Mouse (Mus musculus) limb, embryonic 12.5 days (tissue): ENCODE measurements around the gene E2f6. TPM values are rescaled to one million over a fixed set of nuclear protein-coding genes. Genes with fewer than 3 reads are reported as not detected.

Source experiments
- ATAC-seq: fragments of 200-750 bp; cut with Nextera tagmentation; 2 replicates; pipeline ENCODE4 v1.8.0; 2017; ENCODE audit warnings: low read depth, moderate TSS enrichment; ENCODE audit not compliant: insufficient number of reproducible peaks, insufficient read depth, low FRiP score, low TSS enrichment
- H3K27ac ChIP-seq: fragments of 300-500 bp; sonication (generic); 2 replicates; pipeline ENCODE4 v1.5.1; 2016; ENCODE audit warnings: mild to moderate bottlenecking, moderate library complexity
- H3K27me3 ChIP-seq: fragments of 300-500 bp; sonication (generic); 2 replicates; pipeline ENCODE4 v1.6.1; 2016; ENCODE audit warnings: mild to moderate bottlenecking, moderate library complexity
- H3K36me3 ChIP-seq: fragments of 300-500 bp; sonication (generic); 2 replicates; pipeline ENCODE4 v1.6.1; 2016; ENCODE audit warnings: mild to moderate bottlenecking, moderate library complexity
- H3K4me1 ChIP-seq: fragments of 300-500 bp; sonication (generic); replicated peaks from 2 replicates; pipeline ENCODE4 v1.6.1; 2016
- H3K4me2 ChIP-seq: fragments of 300-500 bp; sonication (generic); 2 replicates; pipeline ENCODE4 v1.6.1; 2016; ENCODE audit warnings: mild to moderate bottlenecking, moderate library complexity
- H3K4me3 ChIP-seq: fragments of 300-500 bp; sonication (generic); replicated peaks from 2 replicates; pipeline ENCODE4 v1.5.1; 2016; ENCODE audit warnings: mild to moderate bottlenecking
- H3K9ac ChIP-seq: fragments of 300-500 bp; sonication (generic); replicated peaks from 2 replicates; pipeline ENCODE4 v1.6.1; 2016; ENCODE audit warnings: mild to moderate bottlenecking, moderate library complexity
- H3K9me3 ChIP-seq: fragments of 300-500 bp; sonication (generic); 2 replicates; pipeline ENCODE4 v1.6.1; 2016; ENCODE audit warnings: mild to moderate bottlenecking, moderate library complexity
- WGBS: fragments of 180-500 bp; shearing (Covaris S2); methylation state at CpG from one replicate; pipeline ENCODE4 v1.1.7; 2016; 5-methylcytosine and 5-hydroxymethylcytosine counted together
- polyA plus RNA-seq: library from polyadenylated mRNA; unstranded; fragments of >200 nt; fragmentation: Nextera tagmentation; extraction: Ambion mirVana; gene quantifications from 2 replicates; pipeline ENCODE4 v1.2.1, GENCODE M21; 2016

Gene E2f6
- 75.8 and 76.6 TPM in 2 replicates for polyA plus RNA-seq

GRCm38 (mm10) chr12:16810525-16811431 lies at the start of gene E2f6:
Gene E2f6 (plus strand): TSS chr12:16810963.
- Histone ChIP-seq H3K27me3 (peaks cover 35% of the 10 kb centered on the region), H3K9ac (peak within 1 kb of the TSS; percentile 93), H3K4me1 (peaks cover 17% of the 10 kb centered on the region), H3K9me3 (no peaks in the 10 kb centered on the region), H3K27ac (peak within 1 kb of the TSS; percentile 76), H3K4me3 (peak within 1 kb of the TSS; percentile 80), H3K36me3 (peaks cover 19% of the 10 kb centered on the region), H3K4me2 (peak within 1 kb of the TSS; percentile 77)
- WGBS = 5% methylated on average over 81 of the region's 81 CpGs
- ATAC-seq = peak; percentile 72

GRCm38 (mm10) chr12:16761461-16761860 lies 49.3 kb upstream of the E2f6 start:
- no peaks in the 10 kb centered on the region for H3K36me3 ChIP-seq
- 98% methylated on average over 3 of the region's 3 CpGs for WGBS
- H3K27ac ChIP-seq = no peak overlapping the region
- no peaks in the 10 kb centered on the region for H3K4me1 ChIP-seq
- H3K4me2 ChIP-seq = no peak overlapping the region
- no peak overlapping the region for H3K9ac ChIP-seq
- no peak for ATAC-seq
- no peak overlapping the region for H3K4me3 ChIP-seq
- H3K9me3 ChIP-seq = 0 out of 2 replicates have a peak, but pooled peaks cover 4% of the 10 kb centered on the region
- no peaks in the 10 kb centered on the region for H3K27me3 ChIP-seq

- Histone ChIP-seq H3K4me1 (no peaks in the 10 kb centered on the region), H3K4me3 (no peak overlapping the region), H3K27me3 (no peaks in the 10 kb centered on the region), H3K27ac (no peak overlapping the region), H3K4me2 (no peak overlapping the region), H3K36me3 (no peaks in the 10 kb centered on the region), H3K9me3 (0 out of 2 replicates have a peak, but pooled peaks cover 4% of the 10 kb centered on the region), H3K9ac (no peak overlapping the region)
- 79% methylated on average over 4 of the region's 4 CpGs for WGBS
- ATAC-seq = no peak
These were observed 46.9 kb upstream of the E2f6 start for GRCm38 (mm10) chr12:16763649-16764422.

GRCm38 (mm10) chr12:16764776-16765445 lies 45.9 kb upstream of the E2f6 start:
- Histone ChIP-seq H3K4me1 (no peaks in the 10 kb centered on the region), H3K27me3 (no peaks in the 10 kb centered on the region), H3K4me3 (no peak overlapping the region), H3K4me2 (no peak overlapping the region), H3K27ac (no peak overlapping the region), H3K9ac (no peak overlapping the region), H3K9me3 (0 out of 2 replicates have a peak, but pooled peaks cover 4% of the 10 kb centered on the region), H3K36me3 (no peaks in the 10 kb centered on the region)
- 78% methylated on average over 12 of the region's 12 CpGs for WGBS
- ATAC-seq = 0 out of 2 replicates have a peak, but pooled peaks have one; percentile 20

GRCm38 (mm10) chr12:16768251-16768650 lies 42.5 kb upstream of the E2f6 start:
- Histone ChIP-seq H3K4me2 (no peak overlapping the region), H3K4me1 (no peaks in the 10 kb centered on the region), H3K9me3 (0 out of 2 replicates have a peak, but pooled peaks cover 4% of the 10 kb centered on the region), H3K4me3 (no peak overlapping the region), H3K36me3 (no peaks in the 10 kb centered on the region), H3K27me3 (no peaks in the 10 kb centered on the region), H3K27ac (no peak overlapping the region), H3K9ac (no peak overlapping the region)
- ATAC-seq = no peak
- WGBS = 61% methylated on average over 3 of the region's 3 CpGs

- Histone ChIP-seq H3K27ac (no peak overlapping the region), H3K9ac (no peak overlapping the region), H3K4me1 (no peaks in the 10 kb centered on the region), H3K9me3 (0 out of 2 replicates have a peak, but pooled peaks cover 4% of the 10 kb centered on the region), H3K4me3 (no peak overlapping the region), H3K4me2 (no peak overlapping the region), H3K27me3 (no peaks in the 10 kb centered on the region), H3K36me3 (no peaks in the 10 kb centered on the region)
- no peak for ATAC-seq
- 56% methylated on average over 2 of the region's 2 CpGs for WGBS
These were observed 42.1 kb upstream of the E2f6 start for GRCm38 (mm10) chr12:16768711-16769110.

GRCm38 (mm10) chr12:16769601-16770165 lies 41.1 kb upstream of the E2f6 start:
- H3K9me3 ChIP-seq = 0 out of 2 replicates have a peak, but pooled peaks cover 4% of the 10 kb centered on the region
- H3K27ac ChIP-seq = no peak overlapping the region
- H3K4me1 ChIP-seq = no peaks in the 10 kb centered on the region
- no peaks in the 10 kb centered on the region for H3K36me3 ChIP-seq
- no peak overlapping the region for H3K9ac ChIP-seq
- no peak overlapping the region for H3K4me2 ChIP-seq
- ATAC-seq = no peak
- H3K4me3 ChIP-seq = no peak overlapping the region
- WGBS = 93% methylated on average over 6 of the region's 6 CpGs
- no peaks in the 10 kb centered on the region for H3K27me3 ChIP-seq

GRCm38 (mm10) chr12:16774605-16775004 lies 36.2 kb upstream of the E2f6 start:
- WGBS = 89% methylated on average over 4 of the region's 4 CpGs
- H3K4me1 ChIP-seq = no peaks in the 10 kb centered on the region
- no peak for ATAC-seq

GRCm38 (mm10) chr12:16775351-16775750 lies 35.4 kb upstream of the E2f6 start:
- Histone ChIP-seq H3K4me1 (no peaks in the 10 kb centered on the region), H3K27me3 (no peaks in the 10 kb centered on the region), H3K9me3 (no peaks in the 10 kb centered on the region), H3K4me2 (no peak overlapping the region), H3K27ac (no peak overlapping the region), H3K4me3 (no peak overlapping the region), H3K9ac (no peak overlapping the region), H3K36me3 (no peaks in the 10 kb centered on the region)
- no peak for ATAC-seq
- 83% methylated on average over 3 of the region's 3 CpGs for WGBS

More at GRCm38 (mm10) chr12:16774605-16775004, 36.2 kb upstream of the E2f6 start:
- Histone ChIP-seq H3K9ac (no peak overlapping the region), H3K27me3 (no peaks in the 10 kb centered on the region), H3K27ac (no peak overlapping the region), H3K4me2 (no peak overlapping the region), H3K36me3 (no peaks in the 10 kb centered on the region), H3K4me3 (no peak overlapping the region), H3K9me3 (no peaks in the 10 kb centered on the region)

GRCm38 (mm10) chr12:16778523-16778922 lies 32.2 kb upstream of the E2f6 start:
- Histone ChIP-seq H3K9me3 (no peaks in the 10 kb centered on the region), H3K4me2 (no peak overlapping the region), H3K36me3 (no peaks in the 10 kb centered on the region), H3K27ac (no peak overlapping the region), H3K9ac (no peak overlapping the region), H3K27me3 (no peaks in the 10 kb centered on the region), H3K4me1 (no peaks in the 10 kb centered on the region), H3K4me3 (no peak overlapping the region)
- ATAC-seq = no peak
- WGBS = 67% methylated on average over 5 of the region's 5 CpGs
